Mouse (Mus musculus): Measurements from ENCODE around the gene Fau. TPM values are rescaled to one million over a fixed set of nuclear protein-coding genes. Genes with fewer than 3 reads are reported as not detected.

The Fau gene
- polyA plus RNA-seq (2012): 521 and 530 TPM in 2 replicates

GRCm38 (mm10) chr19:6057313-6058096, at the start of gene Fau, which contains the start of gene Mrpl49:
Fau (plus strand) TSS chr19:6057844.
Mrpl49 (minus strand) TSS chr19:6057785.
- Histone ChIP-seq H3K9me3 (ENCODE audit: control insufficient read depth, low read length) (no peaks in the 10 kb centered on the region), H3K4me3 (replicated peaks) (peak within 1 kb of the TSS; percentile 100), H3K4me1 (ENCODE audit: control insufficient read depth) (peaks cover 56% of the 10 kb centered on the region), H3K27me3 (ENCODE audit: control insufficient read depth) (no peaks in the 10 kb centered on the region), H3K36me3 (ENCODE audit: control insufficient read depth) (peaks cover 62% of the 10 kb centered on the region)
- TF ChIP-seq GATA1 (IDR thresholded peaks at IDR 0.05; ENCODE audit: low read length) (no peak), TAL1 (IDR thresholded peaks at IDR 0.05; ENCODE audit: low read length) (no peak)

- no peaks in the 10 kb centered on the region for H3K27me3 ChIP-seq (ENCODE audit: control insufficient read depth)
- peaks cover 91% of the 10 kb centered on the region for H3K36me3 ChIP-seq (ENCODE audit: control insufficient read depth)
- H3K4me1 ChIP-seq (ENCODE audit: control insufficient read depth): peaks cover 37% of the 10 kb centered on the region
- H3K4me3 ChIP-seq (replicated peaks): no peak overlapping the region
- H3K9me3 ChIP-seq (ENCODE audit: control insufficient read depth, low read length): peaks cover 10% of the 10 kb centered on the region
- no peak for TF ChIP-seq TAL1 (IDR thresholded peaks at IDR 0.05; ENCODE audit: low read length)
- TF ChIP-seq GATA1 (IDR thresholded peaks at IDR 0.05; ENCODE audit: low read length): no peak
Measured at GRCm38 (mm10) chr19:6009137-6009536, 48.5 kb upstream of the Fau start.

GRCm38 (mm10) chr19:6013691-6014090, 44.0 kb upstream of the Fau start:
- Histone ChIP-seq H3K36me3 (ENCODE audit: control insufficient read depth) (peaks cover 62% of the 10 kb centered on the region), H3K4me3 (replicated peaks) (peak overlapping the region; percentile 97), H3K9me3 (ENCODE audit: control insufficient read depth, low read length) (peaks cover 2% of the 10 kb centered on the region), H3K4me1 (ENCODE audit: control insufficient read depth) (peaks cover 81% of the 10 kb centered on the region), H3K27me3 (ENCODE audit: control insufficient read depth) (no peaks in the 10 kb centered on the region)
- no peak for TF ChIP-seq TAL1 (IDR thresholded peaks at IDR 0.05; ENCODE audit: low read length)
- TF ChIP-seq GATA1 (IDR thresholded peaks at IDR 0.05; ENCODE audit: low read length): no peak

- Histone ChIP-seq H3K27me3 (ENCODE audit: control insufficient read depth) (no peaks in the 10 kb centered on the region), H3K4me3 (replicated peaks) (peak overlapping the region; percentile 97), H3K36me3 (ENCODE audit: control insufficient read depth) (peaks cover 50% of the 10 kb centered on the region), H3K9me3 (ENCODE audit: control insufficient read depth, low read length) (no peaks in the 10 kb centered on the region), H3K4me1 (ENCODE audit: control insufficient read depth) (peaks cover 90% of the 10 kb centered on the region)
- TF ChIP-seq TAL1 (IDR thresholded peaks at IDR 0.05; ENCODE audit: low read length): no peak
- peak; percentile 71 for TF ChIP-seq GATA1 (IDR thresholded peaks at IDR 0.05; ENCODE audit: low read length)
Measured at GRCm38 (mm10) chr19:6014991-6015510, 42.6 kb upstream of the Fau start.

- H3K36me3 ChIP-seq (ENCODE audit: control insufficient read depth): peaks cover 43% of the 10 kb centered on the region
- TF ChIP-seq TAL1 (IDR thresholded peaks at IDR 0.05; ENCODE audit: low read length) (no peak), GATA1 (IDR thresholded peaks at IDR 0.05; ENCODE audit: low read length) (no peak)
- peak within 1 kb of the TSS; percentile 97 for H3K4me3 ChIP-seq (replicated peaks)
- H3K4me1 ChIP-seq (ENCODE audit: control insufficient read depth): peaks cover 85% of the 10 kb centered on the region
- H3K27me3 ChIP-seq (ENCODE audit: control insufficient read depth): no peaks in the 10 kb centered on the region
- no peaks in the 10 kb centered on the region for H3K9me3 ChIP-seq (ENCODE audit: control insufficient read depth, low read length)
Measured at GRCm38 (mm10) chr19:6015511-6016315, 41.9 kb upstream of the Fau start, which contains the start of gene Capn1. Capn1 (minus strand) TSS chr19:6015897.

- peaks cover 76% of the 10 kb centered on the region for H3K4me1 ChIP-seq (ENCODE audit: control insufficient read depth)
- no peaks in the 10 kb centered on the region for H3K9me3 ChIP-seq (ENCODE audit: control insufficient read depth, low read length)
- H3K4me3 ChIP-seq (replicated peaks): peak overlapping the region; percentile 97
Measured at GRCm38 (mm10) chr19:6016532-6016931, 41.1 kb upstream of the Fau start.

GRCm38 (mm10) chr19:6018142-6019089, 39.2 kb upstream of the Fau start:
- Histone ChIP-seq H3K4me3 (replicated peaks) (peak overlapping the region; percentile 54), H3K4me1 (ENCODE audit: control insufficient read depth) (peaks cover 60% of the 10 kb centered on the region), H3K27me3 (ENCODE audit: control insufficient read depth) (no peaks in the 10 kb centered on the region; the same call in 1 of the 2 replicates), H3K36me3 (ENCODE audit: control insufficient read depth) (peaks cover 17% of the 10 kb centered on the region), H3K9me3 (ENCODE audit: control insufficient read depth, low read length) (no peaks in the 10 kb centered on the region)
- TF ChIP-seq GATA1 (IDR thresholded peaks at IDR 0.05; ENCODE audit: low read length) (no peak), TAL1 (IDR thresholded peaks at IDR 0.05; ENCODE audit: low read length) (no peak)

More at GRCm38 (mm10) chr19:6016532-6016931, 41.1 kb upstream of the Fau start:
- Histone ChIP-seq H3K27me3 (ENCODE audit: control insufficient read depth) (no peaks in the 10 kb centered on the region), H3K36me3 (ENCODE audit: control insufficient read depth) (peaks cover 35% of the 10 kb centered on the region)
- no peak for TF ChIP-seq TAL1 (IDR thresholded peaks at IDR 0.05; ENCODE audit: low read length)
- no peak for TF ChIP-seq GATA1 (IDR thresholded peaks at IDR 0.05; ENCODE audit: low read length)

- no peak overlapping the region for H3K4me3 ChIP-seq (replicated peaks)
- H3K36me3 ChIP-seq (ENCODE audit: control insufficient read depth): peaks cover 3% of the 10 kb centered on the region; the same call in 1 of the 2 replicates
- H3K27me3 ChIP-seq (ENCODE audit: control insufficient read depth): no peaks in the 10 kb centered on the region; the same call in 1 of the 2 replicates
- peaks cover 43% of the 10 kb centered on the region for H3K4me1 ChIP-seq (ENCODE audit: control insufficient read depth)
- H3K9me3 ChIP-seq (ENCODE audit: control insufficient read depth, low read length): no peaks in the 10 kb centered on the region
- TF ChIP-seq TAL1 (IDR thresholded peaks at IDR 0.05; ENCODE audit: low read length) (no peak), GATA1 (IDR thresholded peaks at IDR 0.05; ENCODE audit: low read length) (no peak)
Measured at GRCm38 (mm10) chr19:6020276-6020675, 37.4 kb upstream of the Fau start.
